Mouse (Mus musculus): Measurements from ENCODE around the gene Rab11fip5. TPM values are rescaled to one million over a fixed set of nuclear protein-coding genes. Genes with fewer than 3 reads are reported as not detected.

Gene Rab11fip5
- polyA plus RNA-seq (2012; rRNA removed): 70.7 and 75.2 TPM in 2 replicates

DNA sequence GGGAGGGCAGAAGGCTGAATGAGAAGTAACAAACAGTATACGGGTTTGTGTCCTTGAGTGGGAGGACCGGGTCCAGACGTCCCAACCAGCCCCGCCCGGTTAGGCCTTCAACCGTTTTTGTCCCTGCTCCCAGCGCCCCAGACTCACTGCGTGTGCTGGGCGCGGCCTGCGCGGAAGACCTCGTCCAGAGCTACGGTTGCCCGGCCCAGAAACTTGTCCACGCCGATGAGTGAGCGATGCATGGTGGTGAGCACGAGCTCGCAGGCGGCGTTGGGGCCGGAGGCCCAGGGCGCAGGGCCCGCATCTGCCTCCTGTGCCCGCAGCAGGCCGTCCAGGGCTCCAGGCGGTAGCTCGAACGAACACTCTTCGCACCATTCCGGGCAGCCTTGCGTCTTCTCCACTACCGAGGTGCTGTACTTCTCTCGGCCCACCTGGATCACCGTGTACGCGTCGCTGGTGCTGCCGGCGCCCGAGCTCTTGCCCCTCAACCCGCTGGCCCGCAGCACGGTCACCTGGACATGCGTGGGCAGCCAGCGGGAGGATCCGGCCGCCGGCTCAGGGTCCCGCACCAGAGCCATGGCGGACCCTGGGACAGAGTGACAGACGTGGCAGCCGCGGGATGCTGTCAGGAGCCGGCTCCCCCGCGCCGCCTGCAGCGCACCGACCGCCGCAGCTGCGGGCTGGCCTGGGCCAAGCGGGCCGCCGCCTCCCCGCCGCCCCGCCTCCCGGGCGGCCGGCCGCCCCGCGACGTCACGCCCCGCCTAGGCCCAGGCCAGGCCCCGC is at the start of gene Rab11fip5:
Rab11fip5 (minus strand) TSS at position 684 of the 783 bp plus-strand sequence.
- 1% methylated on average over 80 of the region's 80 CpGs for WGBS
- Histone ChIP-seq H3K27ac (ENCODE audit: insufficient read depth, low read length) (peak within 1 kb of the TSS; percentile 78), H3K4me1 (ENCODE audit: control insufficient read depth, insufficient read depth, low read length) (peaks cover 29% of the 10 kb centered on the region), H3K4me3 (replicated peaks; ENCODE audit: insufficient read depth, low read depth, low read length) (peak within 1 kb of the TSS; percentile 85), H3K27me3 (ENCODE audit: control insufficient read depth, insufficient read depth, low read length) (no peaks in the 10 kb centered on the region)
- TF ChIP-seq POLR2A (IDR thresholded peaks at IDR 0.05; ENCODE audit: borderline replicate concordance, insufficient read depth, low read length) (no peak), CTCF (IDR thresholded peaks at IDR 0.05; ENCODE audit: borderline replicate concordance, insufficient read depth, low read depth, low read length) (no peak)
- no peak for DNase-seq

- TF ChIP-seq POLR2A (IDR thresholded peaks at IDR 0.05; ENCODE audit: borderline replicate concordance, insufficient read depth, low read length) (no peak), CTCF (IDR thresholded peaks at IDR 0.05; ENCODE audit: borderline replicate concordance, insufficient read depth, low read depth, low read length) (no peak)
- H3K4me3 ChIP-seq (replicated peaks; ENCODE audit: insufficient read depth, low read depth, low read length): no peak within 1 kb of the TSS
- H3K27me3 ChIP-seq (ENCODE audit: control insufficient read depth, insufficient read depth, low read length): no peaks in the 10 kb centered on the region
- WGBS: 15% methylated on average over 28 of the region's 28 CpGs
- DNase-seq: no peak
- no peak within 1 kb of the TSS for H3K27ac ChIP-seq (ENCODE audit: insufficient read depth, low read length)
- H3K4me1 ChIP-seq (ENCODE audit: control insufficient read depth, insufficient read depth, low read length): no peaks in the 10 kb centered on the region
Observed at GRCm38 (mm10) chr6:85423836-85424379, 49.5 kb upstream of the Rab11fip5 start, which contains the start of gene Noto. Noto (plus strand) TSS chr6:85423886.

- H3K4me1 ChIP-seq (ENCODE audit: control insufficient read depth, insufficient read depth, low read length): no peaks in the 10 kb centered on the region
- 82% methylated on average over 2 of the region's 2 CpGs for WGBS
- TF ChIP-seq CTCF (IDR thresholded peaks at IDR 0.05; ENCODE audit: borderline replicate concordance, insufficient read depth, low read depth, low read length): no peak
- no peak for TF ChIP-seq POLR2A (IDR thresholded peaks at IDR 0.05; ENCODE audit: borderline replicate concordance, insufficient read depth, low read length)
- H3K4me3 ChIP-seq (replicated peaks; ENCODE audit: insufficient read depth, low read depth, low read length): no peak overlapping the region
- no peak for DNase-seq
- H3K27ac ChIP-seq (ENCODE audit: insufficient read depth, low read length): no peak overlapping the region
- H3K27me3 ChIP-seq (ENCODE audit: control insufficient read depth, insufficient read depth, low read length): no peaks in the 10 kb centered on the region; the same call in 1 of the 2 replicates
Observed at GRCm38 (mm10) chr6:85419150-85419549, 44.7 kb upstream of the Rab11fip5 start.

GRCm38 (mm10) chr6:85415829-85416228 is 41.4 kb upstream of the Rab11fip5 start:
- H3K4me3 ChIP-seq (replicated peaks; ENCODE audit: insufficient read depth, low read depth, low read length): no peak overlapping the region
- no peaks in the 10 kb centered on the region; the same call in 1 of the 2 replicates for H3K27me3 ChIP-seq (ENCODE audit: control insufficient read depth, insufficient read depth, low read length)
- 67% methylated on average over 3 of the region's 3 CpGs for WGBS
- H3K4me1 ChIP-seq (ENCODE audit: control insufficient read depth, insufficient read depth, low read length): no peaks in the 10 kb centered on the region
- DNase-seq: no peak
- TF ChIP-seq POLR2A (IDR thresholded peaks at IDR 0.05; ENCODE audit: borderline replicate concordance, insufficient read depth, low read length) (no peak), CTCF (IDR thresholded peaks at IDR 0.05; ENCODE audit: borderline replicate concordance, insufficient read depth, low read depth, low read length) (no peak)
- H3K27ac ChIP-seq (ENCODE audit: insufficient read depth, low read length): no peak overlapping the region

GRCm38 (mm10) chr6:85410771-85411273 is 36.4 kb upstream of the Rab11fip5 start:
- Histone ChIP-seq H3K4me1 (ENCODE audit: control insufficient read depth, insufficient read depth, low read length) (no peaks in the 10 kb centered on the region), H3K4me3 (replicated peaks; ENCODE audit: insufficient read depth, low read depth, low read length) (no peak overlapping the region), H3K27ac (ENCODE audit: insufficient read depth, low read length) (no peak overlapping the region), H3K27me3 (ENCODE audit: control insufficient read depth, insufficient read depth, low read length) (no peaks in the 10 kb centered on the region; the same call in 1 of the 2 replicates)
- peak; percentile 28 to 37 for DNase-seq
- TF ChIP-seq POLR2A (IDR thresholded peaks at IDR 0.05; ENCODE audit: borderline replicate concordance, insufficient read depth, low read length): no peak
- TF ChIP-seq CTCF (IDR thresholded peaks at IDR 0.05; ENCODE audit: borderline replicate concordance, insufficient read depth, low read depth, low read length): peak; percentile 58
- 21% methylated on average over 13 of the region's 13 CpGs for WGBS

DNA sequence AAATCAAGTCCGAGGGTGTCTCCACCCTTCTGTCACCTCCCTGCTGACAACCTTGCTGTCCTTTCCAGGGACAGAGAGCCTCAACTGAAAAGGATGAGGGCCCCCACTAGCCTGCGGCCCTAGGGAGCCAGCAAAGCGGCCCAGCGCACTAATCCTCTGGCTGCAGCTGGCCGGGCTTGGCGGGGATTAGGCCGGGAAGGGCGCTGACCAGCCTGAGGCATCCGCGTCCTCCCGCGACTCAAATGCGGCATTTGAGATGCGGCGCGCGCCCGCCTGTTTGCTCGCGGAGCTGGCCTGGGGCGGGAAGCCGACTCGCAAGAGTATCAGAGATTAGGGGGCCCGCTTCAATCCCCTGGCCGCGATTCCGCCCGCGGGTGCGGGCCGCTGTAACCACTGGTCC is 34.6 kb upstream of the Rab11fip5 start:
- Histone ChIP-seq H3K27me3 (ENCODE audit: control insufficient read depth, insufficient read depth, low read length) (no peaks in the 10 kb centered on the region; the same call in 1 of the 2 replicates), H3K4me1 (ENCODE audit: control insufficient read depth, insufficient read depth, low read length) (no peaks in the 10 kb centered on the region), H3K27ac (ENCODE audit: insufficient read depth, low read length) (no peak overlapping the region), H3K4me3 (replicated peaks; ENCODE audit: insufficient read depth, low read depth, low read length) (peak overlapping the region; percentile 22)
- WGBS: 7% methylated on average over 31 of the region's 31 CpGs
- peak in 1 of 2 experiments; percentile 22 for DNase-seq
- no peak for TF ChIP-seq CTCF (IDR thresholded peaks at IDR 0.05; ENCODE audit: borderline replicate concordance, insufficient read depth, low read depth, low read length)
- no peak for TF ChIP-seq POLR2A (IDR thresholded peaks at IDR 0.05; ENCODE audit: borderline replicate concordance, insufficient read depth, low read length)

GRCm38 (mm10) chr6:85403039-85403438 is 28.6 kb upstream of the Rab11fip5 start:
- Histone ChIP-seq H3K4me1 (ENCODE audit: control insufficient read depth, insufficient read depth, low read length) (no peaks in the 10 kb centered on the region; the same call in 1 of the 2 replicates), H3K4me3 (replicated peaks; ENCODE audit: insufficient read depth, low read depth, low read length) (no peak overlapping the region), H3K27me3 (ENCODE audit: control insufficient read depth, insufficient read depth, low read length) (no peaks in the 10 kb centered on the region), H3K27ac (ENCODE audit: insufficient read depth, low read length) (no peak overlapping the region)
- TF ChIP-seq CTCF (IDR thresholded peaks at IDR 0.05; ENCODE audit: borderline replicate concordance, insufficient read depth, low read depth, low read length): no peak
- TF ChIP-seq POLR2A (IDR thresholded peaks at IDR 0.05; ENCODE audit: borderline replicate concordance, insufficient read depth, low read length): no peak
- DNase-seq: no peak
- 87% methylated on average over 10 of the region's 10 CpGs for WGBS

All from cerebellum, adult 2 months (tissue).